In the genomic region with DNA sequence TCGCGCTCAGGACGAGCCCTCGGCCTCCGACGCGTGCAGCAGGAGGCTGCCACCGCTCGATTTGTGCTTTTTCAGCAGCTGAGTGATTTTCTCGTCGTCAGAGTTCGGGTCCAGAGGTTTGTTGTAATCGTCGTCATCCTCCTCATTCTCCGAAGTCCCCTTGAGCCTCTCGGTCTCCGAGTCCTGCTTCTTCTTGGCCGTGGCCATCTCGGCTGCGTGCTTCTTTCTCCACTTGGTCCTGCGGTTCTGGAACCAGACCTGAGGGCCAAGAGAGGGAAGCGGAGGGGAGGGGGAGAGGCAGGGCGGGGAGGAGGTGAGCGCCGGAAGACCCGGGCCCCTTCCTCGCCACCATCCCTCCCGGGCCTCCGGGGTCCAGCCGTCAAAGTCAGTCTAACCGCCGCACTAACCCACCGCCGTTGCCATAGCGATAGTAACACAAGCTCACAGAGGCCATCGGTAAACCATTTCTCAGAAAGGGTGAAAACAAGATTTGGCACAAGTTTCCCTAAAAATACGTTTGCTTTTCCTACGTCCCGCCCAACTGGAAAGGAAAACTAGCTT, we compare ENCODE assay signal across 8 mouse cellular contexts. TPM values are rescaled to one million over a fixed set of nuclear protein-coding genes. Genes with fewer than 3 reads are reported as not detected.
DNase-seq lines count a peak whose midpoint lies in the region; ATAC-seq and TF ChIP-seq lines count a peak whose summit lies in the region.
"Had no signal": no experiment of that assay in that cellular context is flagged by ENCODE, and none has a peak within 500 bp of the region (broad histone marks: within the 10 kb centered on the region; RNA-seq: fewer than 3 reads in every experiment).

No protein-coding gene starts in this region.

- no peak overlapping the region for H3K9ac ChIP-seq in midbrain, embryonic 16.5 days (ENCODE audit: low read depth, low read length)
- no peak overlapping the region for H3K9ac ChIP-seq in forebrain, embryonic 13.5 days
- no peak overlapping the region for H3K9ac ChIP-seq in limb, embryonic 11.5 days (ENCODE audit: low read length)
- no peak overlapping the region for H3K9ac ChIP-seq in stomach, postnatal 0 days (ENCODE audit: low read length)

- TF ChIP-seq CTCF in stomach, postnatal 0 days (IDR thresholded peaks at IDR 0.05; ENCODE audit: low read depth): no peak

- no peak for TF ChIP-seq EP300 in stomach, postnatal 0 days (optimal IDR thresholded peaks at IDR 0.05)

- peaks cover 74% of the 10 kb centered on the region for H3K4me1 ChIP-seq in midbrain, embryonic 10.5 days
- peaks cover 11% of the 10 kb centered on the region for H3K4me1 ChIP-seq in midbrain, embryonic 16.5 days (ENCODE audit: control insufficient read depth, insufficient read depth, low read length)
- H3K4me1 ChIP-seq in forebrain, embryonic 13.5 days: peaks cover 23% of the 10 kb centered on the region
- H3K4me1 ChIP-seq in limb, embryonic 11.5 days (ENCODE audit: control insufficient read depth, insufficient read depth, low read length): peaks cover 13% of the 10 kb centered on the region
- H3K4me1 ChIP-seq in stomach, postnatal 0 days (replicated peaks; ENCODE audit: control insufficient read depth, insufficient read depth): peaks cover 3% of the 10 kb centered on the region

- H3K27ac ChIP-seq in midbrain, embryonic 10.5 days (replicated peaks): peak overlapping the region; percentile 80
- H3K27ac ChIP-seq in midbrain, embryonic 16.5 days (ENCODE audit: low read length): no peak overlapping the region
- H3K27ac ChIP-seq in forebrain, embryonic 13.5 days: no peak overlapping the region
- H3K27ac ChIP-seq in limb, embryonic 11.5 days (replicated peaks; ENCODE audit: low read depth, low read length): no peak overlapping the region
- H3K27ac ChIP-seq in stomach, postnatal 0 days (replicated peaks): no peak overlapping the region
- H3K27ac ChIP-seq: left cerebral cortex, adult 2 months had no signal

- no peak overlapping the region for H3K4me2 ChIP-seq in midbrain, embryonic 16.5 days (ENCODE audit: low read length)
- peak overlapping the region; percentile 35 for H3K4me2 ChIP-seq in forebrain, embryonic 13.5 days
- H3K4me2 ChIP-seq in limb, embryonic 11.5 days (ENCODE audit: low read depth, severe bottlenecking): peak overlapping the region; percentile 40
- H3K4me2 ChIP-seq in stomach, postnatal 0 days (replicated peaks; ENCODE audit: low read depth): no peak overlapping the region

- H3K36me3 ChIP-seq in midbrain, embryonic 10.5 days: no peaks in the 10 kb centered on the region
- H3K36me3 ChIP-seq in midbrain, embryonic 16.5 days (ENCODE audit: control insufficient read depth, insufficient read depth, low read length): no peaks in the 10 kb centered on the region
- H3K36me3 ChIP-seq in forebrain, embryonic 13.5 days (ENCODE audit: poor library complexity, severe bottlenecking): no peaks in the 10 kb centered on the region
- H3K36me3 ChIP-seq in limb, embryonic 11.5 days (ENCODE audit: control insufficient read depth, insufficient read depth, low read length): no peaks in the 10 kb centered on the region
- H3K36me3 ChIP-seq in stomach, postnatal 0 days (ENCODE audit: control insufficient read depth, insufficient read depth, low read length): no peaks in the 10 kb centered on the region

- DNase-seq in midbrain, embryonic 10.5 days (ENCODE audit: low spot score): peak; percentile 85
- DNase-seq in limb, embryonic 11.5 days (ENCODE audit: low spot score): peak; percentile 78
- peak; percentile 28 for DNase-seq in stomach, postnatal 0 days (ENCODE audit: low spot score)
- DNase-seq in c-Kit-positive CD71-positive TER-119-positive erythroid progenitor cells, embryonic 14.5 days (ENCODE audit: low spot score): no peak
- DNase-seq in spleen, postnatal 10 days (ENCODE audit: low spot score in 2 of 2): no peak

- WGBS in midbrain, embryonic 10.5 days: under 1% methylated on average over 39 of the region's 39 CpGs
- WGBS in midbrain, embryonic 16.5 days: under 1% methylated on average over 37 of the region's 39 CpGs
- under 1% methylated on average over 39 of the region's 39 CpGs for WGBS in forebrain, embryonic 13.5 days
- WGBS in limb, embryonic 11.5 days: under 1% methylated on average over 39 of the region's 39 CpGs
- 5% methylated on average over 38 of the region's 39 CpGs for WGBS in stomach, postnatal 0 days

- ATAC-seq in midbrain, embryonic 16.5 days: no peak
- no peak for ATAC-seq in forebrain, embryonic 13.5 days
- ATAC-seq in limb, embryonic 11.5 days (ENCODE audit: insufficient number of reproducible peaks, low FRiP score, low TSS enrichment, low read depth): no peak; the same call in 1 of the 2 replicates
- ATAC-seq in stomach, postnatal 0 days (ENCODE audit: low FRiP score, low TSS enrichment): no peak

- H3K4me3 ChIP-seq in midbrain, embryonic 10.5 days: peak overlapping the region; percentile 76
- H3K4me3 ChIP-seq in midbrain, embryonic 16.5 days (ENCODE audit: low read depth, low read length): no peak overlapping the region
- peak overlapping the region; percentile 12 for H3K4me3 ChIP-seq in forebrain, embryonic 13.5 days
- peak overlapping the region; percentile 16; the same call in 1 of the 2 replicates for H3K4me3 ChIP-seq in limb, embryonic 11.5 days (ENCODE audit: low read depth, low read length)
- peak overlapping the region; percentile 13; the same call in 1 of the 2 replicates for H3K4me3 ChIP-seq in stomach, postnatal 0 days (ENCODE audit: low read depth, low read length)
- H3K4me3 ChIP-seq: left cerebral cortex, adult 2 months had no signal

- H3K9me3 ChIP-seq in midbrain, embryonic 10.5 days (replicated peaks): no peaks in the 10 kb centered on the region
- no peaks in the 10 kb centered on the region for H3K9me3 ChIP-seq in midbrain, embryonic 16.5 days (replicated peaks; ENCODE audit: control insufficient read depth, low read length, poor library complexity, severe bottlenecking)
- no peaks in the 10 kb centered on the region for H3K9me3 ChIP-seq in forebrain, embryonic 13.5 days (replicated peaks)
- H3K9me3 ChIP-seq in limb, embryonic 11.5 days (ENCODE audit: control insufficient read depth, low read length): no peaks in the 10 kb centered on the region
- no peaks in the 10 kb centered on the region for H3K9me3 ChIP-seq in stomach, postnatal 0 days (ENCODE audit: control insufficient read depth, low read length)

- H3K27me3 ChIP-seq in midbrain, embryonic 10.5 days (ENCODE audit: low read depth, poor library complexity, severe bottlenecking): peaks cover 100% of the 10 kb centered on the region
- peaks cover 40% of the 10 kb centered on the region for H3K27me3 ChIP-seq in midbrain, embryonic 16.5 days (ENCODE audit: control insufficient read depth, insufficient read depth, low read depth, low read length)
- peaks cover 98% of the 10 kb centered on the region for H3K27me3 ChIP-seq in forebrain, embryonic 13.5 days
- H3K27me3 ChIP-seq in limb, embryonic 11.5 days (ENCODE audit: control insufficient read depth, insufficient read depth, low read length): peaks cover 78% of the 10 kb centered on the region
- H3K27me3 ChIP-seq in stomach, postnatal 0 days (ENCODE audit: control insufficient read depth, insufficient read depth, low read length): peaks cover 28% of the 10 kb centered on the region; the same call in 1 of the 2 replicates

RNA-seq across cellular contexts. Expression of a gene that starts 5.3 kb away (rescaled TPM):
- 9.0 and 11.0 TPM in 2 replicates for polyA plus RNA-seq in midbrain, embryonic 10.5 days (2016; fragmentation: Nextera tagmentation; extraction: Ambion mirVana)
- 0.94 and 1.6 TPM in 2 replicates for polyA plus RNA-seq in midbrain, embryonic 16.5 days (2015; fragmentation: Nextera tagmentation; extraction: Ambion mirVana)
- polyA plus RNA-seq in forebrain, embryonic 13.5 days (2015; fragmentation: Nextera tagmentation; extraction: Ambion mirVana): 0.19 and 0.22 TPM in 2 replicates
- polyA plus RNA-seq in limb, embryonic 11.5 days (2014; fragmentation: Nextera tagmentation; extraction: Ambion mirVana): 0.11 TPM in 1 of 2 replicates, not detected in the other
- polyA plus RNA-seq in stomach, postnatal 0 days (2015; fragmentation: Nextera tagmentation; extraction: Ambion mirVana): 1.6 and 2.8 TPM in 2 replicates

Comparison
In these comparisons a context has a peak if more than half of its experiments do, and no peak if none do; other contexts are left out.
1. DNase-seq: peak in midbrain, embryonic 10.5 days (single experiment), limb, embryonic 11.5 days (single experiment) and stomach, postnatal 0 days (single experiment); none in c-Kit-positive CD71-positive TER-119-positive erythroid progenitor cells, embryonic 14.5 days (single experiment) and spleen, postnatal 10 days (0 of 2).
2. H3K4me2 ChIP-seq: peak in forebrain, embryonic 13.5 days (single experiment) and limb, embryonic 11.5 days (single experiment); none in midbrain, embryonic 16.5 days (single experiment) and stomach, postnatal 0 days (single experiment).